Mouse (Mus musculus): ENCODE results near the gene Adarb2. TPM values are rescaled to one million over a fixed set of nuclear protein-coding genes. Genes with fewer than 3 reads are reported as not detected.

Adarb2 gene
- polyA plus RNA-seq (2015; fragmentation: Nextera tagmentation; extraction: Ambion mirVana) = 0.05 and 0.07 TPM in 2 replicates

GRCm38 (mm10) chr13:8202681-8203476 lies at the start of gene Adarb2:
Gene Adarb2 (plus strand): TSS chr13:8202866.

